Mouse (Mus musculus) spleen, adult 2 months (tissue): ENCODE results near the gene Csdc2.

Experiments used
- CTCF ChIP-seq: fragments of 200-500 bp; IDR thresholded peaks from 2 replicates; pipeline ENCODE4 v1.5.1; 2011; ENCODE audit warnings: mild to moderate bottlenecking, inconsistent platforms; ENCODE audit not compliant: insufficient read depth, insufficient read length, insufficient replicate concordance; ENCODE audit errors: extremely low read depth
- POLR2A ChIP-seq: fragments of 200-500 bp; IDR thresholded peaks from 2 replicates; pipeline ENCODE4 v1.6.1; 2011; ENCODE audit warnings: low read depth, low read length, inconsistent platforms

- TF ChIP-seq POLR2A, result no peak
- TF ChIP-seq CTCF, result peak; percentile 80; the same call in 1 of the 2 replicates
Measured at GRCm38 (mm10) chr15:81956457-81956856, 19.9 kb downstream of the Csdc2 start.
